Mouse (Mus musculus) liver, postnatal 0 days (tissue): ENCODE measurements at regions not wholly inside any gene's neighbourhood (a gene's known extent, or its start where the extent isn't known, plus 50 kb on each side); places are given as distances from the start of the nearest gene placed in this dataset.

Experiments
- CTCF ChIP-seq: sonication (generic); IDR thresholded peaks from 2 replicates; pipeline ENCODE4 v1.5.1; 2016; ENCODE audit warnings: antibody characterized with exemption, low read depth
- EP300 ChIP-seq: IDR thresholded peaks from 2 replicates; pipeline ENCODE4 v1.6.1; 2016; ENCODE audit warnings: antibody characterized with exemption, low read depth, mild to moderate bottlenecking

- TF ChIP-seq CTCF (no peak), EP300 (no peak)
These were observed 69.4 kb upstream of the Tgfbr2 start for GRCm38 (mm10) chr9:116244619-116244899.
